Mouse (Mus musculus) neural tube, postnatal 0 days (tissue): ENCODE measurements around the gene Grk4. TPM values are rescaled to one million over a fixed set of nuclear protein-coding genes. Genes with fewer than 3 reads are reported as not detected.

Source experiments
- microRNA counts: library from miRNA; unstranded; fragments of <30 nt; microRNA quantifications from one replicate; lab custom pipeline; 2015
- microRNA-seq: library from miRNA; unstranded; fragments of <30 nt; microRNA quantifications from one replicate; pipeline ENCODE4, GENCODE M21; 2016
- polyA plus RNA-seq: library from polyadenylated mRNA; unstranded; fragments of >200 nt; fragmentation: Nextera tagmentation; extraction: Ambion mirVana; gene quantifications from 2 replicates; pipeline ENCODE4 v1.2.1, GENCODE M21; 2015

Gene Grk4
- polyA plus RNA-seq, result 4.0 and 5.4 TPM in 2 replicates

GRCm38 (mm10) chr5:34659686-34660590 lies at the start of gene Grk4, which contains the start of gene Nop14:
TSS of gene Grk4 (plus strand) at chr5:34660379.
TSS of gene Nop14 (minus strand) at chr5:34660148.

DNA sequence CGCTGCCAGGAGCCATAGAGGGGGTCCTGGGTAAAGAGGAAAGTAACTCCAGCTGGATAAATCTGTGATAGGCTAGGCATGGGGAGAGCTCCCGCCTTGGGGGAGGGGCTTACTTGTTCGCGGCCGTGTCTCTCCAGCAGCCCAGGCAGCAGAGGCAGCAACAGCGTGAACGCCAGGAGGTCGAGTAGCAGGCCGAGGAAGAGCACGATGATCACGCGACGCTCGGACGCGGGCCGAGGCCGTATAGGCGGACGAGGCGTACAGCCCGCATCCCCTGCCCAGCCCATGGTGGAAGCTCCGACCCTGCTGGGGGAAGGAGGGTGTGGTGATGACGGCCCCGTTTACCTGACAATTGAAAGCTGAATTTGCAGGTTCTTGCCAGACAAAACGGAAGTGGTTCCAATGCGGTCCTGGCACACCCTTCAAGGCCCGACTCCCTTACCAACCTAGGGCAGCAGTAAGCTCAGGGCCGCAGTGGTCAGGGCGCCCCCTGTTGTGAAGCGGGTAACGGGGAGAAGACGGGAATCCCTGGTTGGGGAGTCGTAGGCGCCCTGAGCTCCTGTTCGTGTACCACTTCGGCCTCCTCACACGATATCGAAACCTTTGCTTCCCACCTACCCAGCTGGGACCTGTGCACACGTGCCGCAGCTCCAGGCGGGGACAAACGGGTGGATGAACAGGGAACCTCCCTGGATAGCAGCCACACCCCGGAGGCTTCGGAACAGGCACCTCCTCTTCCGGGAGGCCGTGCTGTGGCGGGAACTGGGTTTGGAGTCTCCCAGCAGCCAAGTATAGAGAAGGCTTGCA lies 23.5 kb upstream of the Grk4 start, which contains the start of gene Mfsd10:
Gene Mfsd10 (minus strand): TSS at position 732 of the 807 bp plus-strand sequence.

DNA sequence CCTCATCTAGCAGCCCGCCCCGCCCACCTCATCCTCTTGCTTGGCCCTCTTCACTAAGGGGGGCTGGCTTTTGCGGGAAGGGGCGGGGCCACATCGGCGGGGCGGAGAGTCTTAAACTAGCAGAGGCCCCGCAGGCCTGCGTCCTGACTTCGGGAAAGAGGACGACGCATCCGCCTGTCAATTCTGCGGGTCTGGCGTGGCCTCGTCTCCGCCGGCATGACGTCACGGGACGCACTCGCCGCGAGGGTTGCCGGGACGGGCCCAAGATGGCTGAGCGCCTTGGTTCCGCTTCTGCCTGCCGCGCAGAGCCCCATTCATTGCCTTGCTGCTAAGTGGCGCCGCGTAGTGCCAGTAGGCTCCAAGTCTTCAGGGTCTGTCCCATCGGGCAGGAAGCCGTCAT lies 101.3 kb downstream of the Grk4 start, which contains the start of gene Htt:
Gene Htt (plus strand): TSS at position 232 of the 400 bp plus-strand sequence.

MicroRNAs within 50 kb of the gene (microRNA counts, 519-probe panel; counts per million panel counts)
- 40.5 counts per million for microRNA mmu-miR-467g (lab: Ali Mortazavi, UCI)

Small RNAs within 50 kb of the gene (microRNA-seq; reads per million reads assigned to microRNA genes)
- not detected for gene Mir467g

Other genes with a start within 250 kb of the Grk4 start
- 15.9 and 17.0 TPM in 2 replicates for gene Tnip2, start 146.4 kb upstream of the Grk4 start, polyA plus RNA-seq
- gene Sh3bp2, start 134.5 kb upstream of the Grk4 start, polyA plus RNA-seq, result 18.8 and 19.7 TPM in 2 replicates
- gene Add1, start 86.7 kb upstream of the Grk4 start, polyA plus RNA-seq, result 155 and 168 TPM in 2 replicates
- gene Mfsd10, start 23.2 kb upstream of the Grk4 start, polyA plus RNA-seq, result 81.5 and 83.9 TPM in 2 replicates
- 18.5 and 19.0 TPM in 2 replicates for gene Nop14, start 231 bp upstream of the Grk4 start, polyA plus RNA-seq
- 9.8 and 12.0 TPM in 2 replicates for gene Htt, start 101.4 kb downstream of the Grk4 start, polyA plus RNA-seq
- gene Msantd1, start 247.6 kb downstream of the Grk4 start, polyA plus RNA-seq, result 6.6 TPM in 2 replicates